Mouse (Mus musculus) E14TG2a.4 (cell line): ENCODE results near the gene Glb1.

Source experiments
- H3K27me3 ChIP-seq: 2 replicates; pipeline ENCODE4 v1.6.1; 2014; ENCODE audit warnings: low read length, control low read depth; ENCODE audit not compliant: insufficient read depth
- H3K36me3 ChIP-seq: 2 replicates; pipeline ENCODE4 v1.6.1; 2014; ENCODE audit warnings: low read length, control low read depth; ENCODE audit not compliant: insufficient read depth
- H3K4me1 ChIP-seq: replicated peaks from 2 replicates; pipeline ENCODE4 v1.6.1; 2014; ENCODE audit warnings: low read depth, low read length, control low read depth
- H3K4me3 ChIP-seq: replicated peaks from 2 replicates; pipeline ENCODE4 v1.5.1; 2014; ENCODE audit warnings: mild to moderate bottlenecking, low read length
- H3K9me3 ChIP-seq: 2 replicates; pipeline ENCODE4 v1.6.1; 2014; ENCODE audit warnings: low read length, control low read depth
- CTCF ChIP-seq: conservative IDR thresholded peaks from 2 replicates; pipeline ENCODE4 v1.5.1; 2014; ENCODE audit warnings: low read length
- NANOG ChIP-seq: IDR thresholded peaks from 2 replicates; pipeline ENCODE4 v1.6.1; 2014; ENCODE audit warnings: borderline replicate concordance, low read length, mixed read lengths
- POU5F1 ChIP-seq: IDR thresholded peaks from 2 replicates; pipeline ENCODE4 v1.6.1; 2014; ENCODE audit warnings: low read length, borderline replicate concordance

The Glb1 gene

GRCm38 (mm10) chr9:114440548-114440947 is 39.7 kb downstream of the Glb1 start:
- peak overlapping the region; percentile 57 for H3K4me3 ChIP-seq
- no peaks in the 10 kb centered on the region for H3K9me3 ChIP-seq
- no peaks in the 10 kb centered on the region for H3K27me3 ChIP-seq
- peaks cover 64% of the 10 kb centered on the region for H3K36me3 ChIP-seq
- H3K4me1 ChIP-seq = peaks cover 56% of the 10 kb centered on the region
- TF ChIP-seq NANOG = no peak
- TF ChIP-seq POU5F1 = no peak
- TF ChIP-seq CTCF = no peak

GRCm38 (mm10) chr9:114442225-114442624 is 41.3 kb downstream of the Glb1 start:
- H3K27me3 ChIP-seq = no peaks in the 10 kb centered on the region
- TF ChIP-seq NANOG (no peak), CTCF (no peak), POU5F1 (no peak)
- H3K9me3 ChIP-seq = no peaks in the 10 kb centered on the region
- H3K4me3 ChIP-seq = no peak overlapping the region
- peaks cover 56% of the 10 kb centered on the region for H3K36me3 ChIP-seq
- H3K4me1 ChIP-seq = peaks cover 58% of the 10 kb centered on the region

GRCm38 (mm10) chr9:114442893-114443292 is 42.0 kb downstream of the Glb1 start:
- H3K36me3 ChIP-seq = peaks cover 50% of the 10 kb centered on the region
- H3K27me3 ChIP-seq = no peaks in the 10 kb centered on the region
- no peaks in the 10 kb centered on the region for H3K9me3 ChIP-seq
- TF ChIP-seq POU5F1 (no peak), NANOG (no peak), CTCF (no peak)
- H3K4me3 ChIP-seq = no peak overlapping the region
- H3K4me1 ChIP-seq = peaks cover 63% of the 10 kb centered on the region

GRCm38 (mm10) chr9:114443351-114443750 is 42.5 kb downstream of the Glb1 start:
- Histone ChIP-seq H3K27me3 (no peaks in the 10 kb centered on the region), H3K9me3 (no peaks in the 10 kb centered on the region), H3K36me3 (peaks cover 45% of the 10 kb centered on the region), H3K4me1 (peaks cover 63% of the 10 kb centered on the region), H3K4me3 (no peak overlapping the region)
- no peak for TF ChIP-seq NANOG
- TF ChIP-seq POU5F1 = no peak
- TF ChIP-seq CTCF = no peak

- H3K36me3 ChIP-seq = peaks cover 42% of the 10 kb centered on the region
- TF ChIP-seq NANOG = no peak
- no peak for TF ChIP-seq CTCF
- TF ChIP-seq POU5F1 = no peak
Measured at GRCm38 (mm10) chr9:114446887-114447286, 46.0 kb downstream of the Glb1 start.

GRCm38 (mm10) chr9:114448700-114449099 is 47.8 kb downstream of the Glb1 start:
- H3K36me3 ChIP-seq = peaks cover 35% of the 10 kb centered on the region
- H3K4me3 ChIP-seq = no peak overlapping the region
- H3K27me3 ChIP-seq = no peaks in the 10 kb centered on the region
- no peaks in the 10 kb centered on the region for H3K9me3 ChIP-seq
- peaks cover 41% of the 10 kb centered on the region for H3K4me1 ChIP-seq
- TF ChIP-seq POU5F1 (no peak), NANOG (no peak)

More at GRCm38 (mm10) chr9:114446887-114447286, 46.0 kb downstream of the Glb1 start:
- Histone ChIP-seq H3K9me3 (no peaks in the 10 kb centered on the region), H3K4me3 (no peak overlapping the region), H3K4me1 (peaks cover 53% of the 10 kb centered on the region), H3K27me3 (no peaks in the 10 kb centered on the region)

GRCm38 (mm10) chr9:114449120-114449754 is 48.4 kb downstream of the Glb1 start:
- Histone ChIP-seq H3K9me3 (no peaks in the 10 kb centered on the region), H3K4me1 (peaks cover 41% of the 10 kb centered on the region), H3K27me3 (no peaks in the 10 kb centered on the region), H3K36me3 (peaks cover 38% of the 10 kb centered on the region), H3K4me3 (no peak overlapping the region)
- TF ChIP-seq POU5F1 = no peak
- TF ChIP-seq NANOG = no peak
- TF ChIP-seq CTCF = no peak

GRCm38 (mm10) chr9:114451615-114452014 is 50.7 kb downstream of the Glb1 start:
- Histone ChIP-seq H3K36me3 (peaks cover 54% of the 10 kb centered on the region), H3K4me1 (peaks cover 25% of the 10 kb centered on the region), H3K9me3 (no peaks in the 10 kb centered on the region), H3K4me3 (no peak overlapping the region), H3K27me3 (no peaks in the 10 kb centered on the region)
- TF ChIP-seq NANOG (no peak), POU5F1 (no peak), CTCF (no peak)

GRCm38 (mm10) chr9:114452418-114452817 is 51.5 kb downstream of the Glb1 start:
- no peak overlapping the region for H3K4me3 ChIP-seq
- H3K36me3 ChIP-seq = peaks cover 62% of the 10 kb centered on the region
- no peaks in the 10 kb centered on the region for H3K27me3 ChIP-seq
- no peak for TF ChIP-seq CTCF
- TF ChIP-seq NANOG = no peak
- no peaks in the 10 kb centered on the region for H3K9me3 ChIP-seq
- peaks cover 18% of the 10 kb centered on the region for H3K4me1 ChIP-seq
